Mouse (Mus musculus) lung, embryonic 14.5 days (tissue): Measurements from ENCODE around the gene Ms4a4b. TPM values are rescaled to one million over a fixed set of nuclear protein-coding genes. Genes with fewer than 3 reads are reported as not detected.
A peak's percentile ranks its signal among the peaks of the same experiment; 100 is the strongest.
"Not testable (repeated sequence)": the region's sequence is repeated elsewhere in the genome, so short reads cannot be mapped to it uniquely, and the experiment has no call there.

Experiments
- ATAC-seq: fragments of 200-750 bp; cut with Nextera tagmentation; 2 replicates; pipeline ENCODE4 v1.8.0; 2017; ENCODE audit warnings: mild to moderate bottlenecking, moderate TSS enrichment, moderate library complexity; ENCODE audit not compliant: insufficient read depth
- DNase-seq: peaks from one replicate; pipeline ENCODE4 v3.0.0-alpha.2; 2015
- H3K27ac ChIP-seq: fragments of 300-500 bp; sonication (generic); 2 replicates; pipeline ENCODE4 v1.5.1; 2014; ENCODE audit warnings: low read depth, mild to moderate bottlenecking, moderate library complexity
- H3K27me3 ChIP-seq: fragments of 300-500 bp; sonication (generic); 2 replicates; pipeline ENCODE4 v1.6.1; 2014; ENCODE audit warnings: low read length, control low read depth; ENCODE audit not compliant: insufficient read depth
- H3K36me3 ChIP-seq: fragments of 300-500 bp; sonication (generic); 2 replicates; pipeline ENCODE4 v1.6.1; 2014; ENCODE audit warnings: control low read depth; ENCODE audit not compliant: insufficient read depth
- H3K4me1 ChIP-seq: fragments of 300-500 bp; sonication (generic); 2 replicates; pipeline ENCODE4 v1.6.1; 2014; ENCODE audit warnings: antibody characterized with exemption, control low read depth; ENCODE audit not compliant: insufficient read depth
- H3K4me2 ChIP-seq: fragments of 300-500 bp; sonication (generic); 2 replicates; pipeline ENCODE4 v1.6.1; 2014; ENCODE audit warnings: mild to moderate bottlenecking
- H3K4me3 ChIP-seq: fragments of 300-500 bp; sonication (generic); 2 replicates; pipeline ENCODE4 v1.5.1; 2014; ENCODE audit warnings: low read depth, low read length
- H3K9ac ChIP-seq: fragments of 300-500 bp; sonication (generic); 2 replicates; pipeline ENCODE4 v1.6.1; 2014
- H3K9me3 ChIP-seq: fragments of 300-500 bp; sonication (generic); 2 replicates; pipeline ENCODE4 v1.6.1; 2016; ENCODE audit warnings: low read depth, low read length, control low read depth
- CTCF ChIP-seq: IDR thresholded peaks from 2 replicates; pipeline ENCODE4 v1.5.1; 2016; ENCODE audit warnings: antibody characterized with exemption, low read depth
- WGBS: fragments of 180-500 bp; shearing (Covaris S2); extraction: QIAGEN DNeasy Blood & Tissue Kit; methylation state at CpG from one replicate; pipeline ENCODE4 v1.1.7; 2014; 5-methylcytosine and 5-hydroxymethylcytosine counted together
- polyA plus RNA-seq: library from polyadenylated mRNA; unstranded; fragments of >200 nt; fragmentation: Nextera tagmentation; extraction: Ambion mirVana; gene quantifications from 2 replicates; pipeline ENCODE4 v1.2.1, GENCODE M21; 2014

The Ms4a4b gene
- 0.18 TPM in 1 of 2 replicates, not detected in the other for polyA plus RNA-seq

DNA sequence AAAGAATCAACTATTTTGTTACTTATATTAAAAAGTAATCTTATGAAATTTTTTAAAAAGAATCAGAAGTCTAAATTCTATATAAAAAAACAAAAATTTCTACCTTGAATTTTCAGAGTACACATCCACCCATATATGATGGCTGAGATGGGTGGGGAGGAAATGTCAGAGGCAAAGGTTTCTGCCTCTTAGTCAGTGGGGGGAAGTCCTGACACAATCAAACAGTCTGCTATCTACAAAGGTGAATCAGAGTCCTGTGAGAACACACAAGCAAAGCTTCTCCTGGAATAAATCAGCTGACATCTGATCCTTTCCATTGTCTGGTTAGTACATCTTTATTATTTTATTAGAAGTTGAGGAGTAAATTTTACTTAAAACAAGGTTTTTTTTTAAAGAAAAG is at the start of gene Ms4a4b:
Gene Ms4a4b, plus strand, starts transcription at position 216 of the 400 bp plus-strand sequence.
- Histone ChIP-seq H3K27me3 (no peaks in the 10 kb centered on the region), H3K4me2 (no peak within 1 kb of the TSS), H3K27ac (no peak within 1 kb of the TSS), H3K36me3 (no peaks in the 10 kb centered on the region), H3K9ac (no peak within 1 kb of the TSS), H3K4me1 (no peaks in the 10 kb centered on the region), H3K9me3 (no peaks in the 10 kb centered on the region), H3K4me3 (no peak within 1 kb of the TSS)
- DNase-seq, result no peak
- ATAC-seq, result no peak
- no peak for TF ChIP-seq CTCF

DNA sequence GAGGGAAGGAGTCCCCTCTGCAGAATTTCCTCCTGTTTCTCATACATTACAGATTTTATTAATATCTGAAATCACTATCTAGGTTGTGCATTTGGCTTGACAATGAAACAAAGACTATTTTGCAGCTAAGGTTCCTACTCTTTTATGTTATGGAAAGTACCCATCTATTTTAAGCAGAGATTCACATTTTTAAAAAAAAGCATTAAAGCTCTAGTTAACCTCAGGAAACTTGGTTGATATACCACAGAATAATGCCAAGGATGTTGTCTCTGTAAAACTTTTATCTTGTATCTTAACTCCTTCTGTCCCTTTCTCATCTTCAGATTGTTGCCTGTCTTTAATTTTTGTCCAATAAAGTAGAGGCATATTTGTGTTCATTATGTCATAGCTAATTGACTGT is 47.6 kb upstream of the Ms4a4b start:
- ATAC-seq (no peak), DNase-seq (no peak)
- H3K4me2 ChIP-seq, result no peak overlapping the region
- H3K27me3 ChIP-seq, result no peaks in the 10 kb centered on the region
- H3K4me1 ChIP-seq, result no peaks in the 10 kb centered on the region
- TF ChIP-seq CTCF, result no peak
- H3K36me3 ChIP-seq, result no peaks in the 10 kb centered on the region
- H3K9ac ChIP-seq, result no peak overlapping the region
- no peaks in the 10 kb centered on the region for H3K9me3 ChIP-seq
- H3K4me3 ChIP-seq, result no peak overlapping the region
- no peak overlapping the region for H3K27ac ChIP-seq

DNA sequence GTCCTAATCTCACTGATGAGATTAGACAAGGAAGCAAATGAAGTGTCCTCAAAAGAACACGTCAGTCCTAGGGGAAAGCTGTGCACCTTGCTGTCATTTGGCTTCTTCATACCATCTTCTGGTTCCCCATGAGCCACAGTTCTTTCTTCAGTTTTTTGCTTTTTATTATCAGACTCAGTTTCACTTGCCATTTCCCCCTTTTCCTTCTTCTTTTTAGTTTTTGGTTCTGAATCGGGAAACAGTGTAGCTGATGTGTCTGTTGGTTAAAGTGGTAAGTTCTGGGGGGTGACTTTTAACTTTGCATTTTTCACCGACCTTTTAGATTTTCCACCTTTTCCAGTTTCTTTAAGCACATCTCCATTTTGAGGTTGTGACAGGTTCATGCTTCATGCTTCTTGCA is 38.8 kb upstream of the Ms4a4b start, which contains the start of gene Ms4a4c:
Gene Ms4a4c, plus strand, starts transcription at position 244 of the 400 bp plus-strand sequence.
- TF ChIP-seq CTCF, result no peak
- DNase-seq (no peak), ATAC-seq (no peak)
- no peak within 1 kb of the TSS for H3K9ac ChIP-seq
- no peak within 1 kb of the TSS for H3K4me3 ChIP-seq
- no peaks in the 10 kb centered on the region for H3K4me1 ChIP-seq
- H3K27me3 ChIP-seq, result no peaks in the 10 kb centered on the region
- H3K36me3 ChIP-seq, result no peaks in the 10 kb centered on the region
- no peaks in the 10 kb centered on the region for H3K9me3 ChIP-seq
- H3K4me2 ChIP-seq, result no peak within 1 kb of the TSS
- H3K27ac ChIP-seq, result no peak within 1 kb of the TSS
- WGBS, result 83% methylated on average over 3 of the region's 3 CpGs

DNA sequence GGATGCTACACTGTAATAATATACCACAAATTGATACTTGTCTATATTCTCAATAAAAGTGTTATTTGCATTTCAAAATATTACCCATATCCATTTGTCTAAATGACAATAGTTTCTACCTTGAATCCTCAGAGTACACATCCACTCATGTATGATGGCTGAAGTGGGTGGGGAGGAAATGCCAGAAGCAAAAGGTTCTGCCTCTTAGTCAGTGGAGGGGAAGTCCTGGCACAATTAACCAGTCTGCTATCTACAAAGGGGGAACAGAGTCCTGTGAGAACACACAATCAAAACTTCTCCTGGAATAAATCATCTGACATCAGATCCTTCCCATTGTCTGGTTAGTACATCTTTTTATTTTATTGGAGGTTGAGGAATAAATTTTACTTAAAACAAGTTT is 35.9 kb upstream of the Ms4a4b start:
- TF ChIP-seq CTCF, result no peak
- Histone ChIP-seq H3K27me3 (no peaks in the 10 kb centered on the region), H3K36me3 (no peaks in the 10 kb centered on the region), H3K4me1 (no peaks in the 10 kb centered on the region), H3K27ac (no peak overlapping the region), H3K9ac (no peak overlapping the region), H3K9me3 (no peaks in the 10 kb centered on the region), H3K4me3 (no peak overlapping the region), H3K4me2 (no peak overlapping the region)
- no peak for DNase-seq
- no peak for ATAC-seq

DNA sequence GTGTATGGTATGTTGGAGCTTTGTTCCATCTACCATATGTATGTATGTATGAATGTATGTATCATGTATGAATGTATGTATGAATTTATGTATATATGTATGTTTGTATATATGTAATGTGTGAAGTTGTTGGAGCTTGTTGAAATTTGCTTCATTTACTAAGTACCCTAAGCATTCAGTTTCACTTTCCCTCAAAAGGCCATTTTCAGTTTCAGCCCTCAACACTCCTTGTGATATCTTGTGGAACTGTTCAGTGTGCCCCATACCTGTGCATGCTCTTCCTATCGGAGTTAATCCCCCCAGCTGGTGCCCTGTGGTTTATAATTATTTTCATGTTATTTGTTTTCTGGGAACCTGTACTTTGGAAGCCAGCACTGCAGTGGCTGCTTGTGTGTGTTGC is 34.8 kb upstream of the Ms4a4b start:
- H3K4me1 ChIP-seq, result no peaks in the 10 kb centered on the region
- no peak overlapping the region for H3K4me3 ChIP-seq
- 82% methylated on average over 1 of the region's 1 CpGs for WGBS
- H3K9me3 ChIP-seq, result no peaks in the 10 kb centered on the region
- no peaks in the 10 kb centered on the region for H3K36me3 ChIP-seq
- no peak overlapping the region for H3K9ac ChIP-seq
- no peaks in the 10 kb centered on the region for H3K27me3 ChIP-seq
- TF ChIP-seq CTCF, result no peak
- H3K27ac ChIP-seq, result no peak overlapping the region
- ATAC-seq (no peak), DNase-seq (no peak)
- no peak overlapping the region for H3K4me2 ChIP-seq

DNA sequence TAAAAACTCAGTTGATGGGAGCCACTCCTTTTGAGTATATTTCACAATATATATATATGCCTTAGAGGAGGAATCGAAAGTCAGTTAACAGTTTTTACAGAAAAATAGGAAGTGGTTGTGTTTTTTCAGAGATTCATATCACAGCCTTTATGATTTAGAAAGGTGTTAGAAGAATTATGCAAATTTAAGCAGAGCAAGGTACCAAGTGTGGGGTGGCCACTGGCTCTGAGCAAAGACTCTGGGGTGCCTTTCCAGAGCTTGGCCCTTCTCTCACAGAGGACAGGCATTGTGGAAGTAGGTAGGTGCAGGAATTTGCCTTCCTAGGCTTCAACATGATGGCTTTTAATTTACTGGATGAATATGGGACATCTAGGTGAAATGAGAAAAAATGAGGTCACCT is 31.7 kb upstream of the Ms4a4b start:
- no peak overlapping the region for H3K9ac ChIP-seq
- DNase-seq (no peak), ATAC-seq (no peak)
- H3K4me1 ChIP-seq, result no peaks in the 10 kb centered on the region
- H3K9me3 ChIP-seq, result no peaks in the 10 kb centered on the region
- WGBS, result 86% methylated on average over 1 of the region's 1 CpGs
- TF ChIP-seq CTCF, result no peak
- no peaks in the 10 kb centered on the region for H3K36me3 ChIP-seq
- H3K4me2 ChIP-seq, result no peak overlapping the region
- no peak overlapping the region for H3K27ac ChIP-seq
- H3K27me3 ChIP-seq, result no peaks in the 10 kb centered on the region
- no peak overlapping the region for H3K4me3 ChIP-seq

DNA sequence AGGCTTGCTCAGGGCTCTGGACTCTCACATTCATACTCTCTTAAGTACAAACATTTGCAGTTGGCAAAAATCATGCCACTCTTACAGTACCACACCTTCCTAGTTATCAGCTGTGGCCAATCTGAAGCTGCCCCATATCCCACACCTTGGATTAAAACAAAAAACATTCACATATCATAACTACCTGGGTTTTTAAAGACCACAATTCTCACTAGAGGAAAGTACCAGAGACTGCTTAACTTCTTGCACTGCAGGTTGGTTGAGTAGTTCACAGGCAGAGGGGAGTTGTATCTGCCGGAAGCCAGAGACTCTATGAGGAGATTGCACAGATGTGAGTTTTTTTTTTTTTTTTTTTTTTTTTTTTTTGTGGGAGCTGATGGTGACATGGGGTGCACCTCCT is 29.3 kb upstream of the Ms4a4b start:
- 86% methylated on average over 1 of the region's 1 CpGs for WGBS
- no peak overlapping the region for H3K4me2 ChIP-seq
- no peak overlapping the region for H3K27ac ChIP-seq
- no peak overlapping the region for H3K9ac ChIP-seq
- ATAC-seq (no peak), DNase-seq (no peak)
- no peaks in the 10 kb centered on the region for H3K4me1 ChIP-seq
- no peak overlapping the region for H3K4me3 ChIP-seq
- H3K36me3 ChIP-seq, result no peaks in the 10 kb centered on the region
- no peaks in the 10 kb centered on the region for H3K9me3 ChIP-seq
- TF ChIP-seq CTCF, result no peak
- H3K27me3 ChIP-seq, result no peaks in the 10 kb centered on the region

DNA sequence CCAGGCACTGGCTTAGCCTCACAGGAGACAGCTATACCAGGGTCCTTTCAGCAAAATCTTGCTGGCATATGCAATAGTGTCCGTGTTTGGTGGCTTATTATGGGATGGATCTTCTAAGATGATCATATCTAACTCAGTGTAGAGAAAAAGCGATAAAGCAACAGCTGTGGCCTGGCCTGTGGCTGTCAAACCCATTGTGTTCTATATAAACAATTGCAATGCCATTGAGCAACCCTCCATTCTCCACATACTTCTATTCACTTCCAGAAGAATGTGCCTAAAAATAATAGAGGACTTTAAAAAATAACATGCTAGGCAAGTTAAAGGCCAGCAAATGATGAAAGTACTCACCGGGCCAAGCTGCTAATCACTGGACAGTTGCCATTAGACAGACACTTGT is 27.8 kb upstream of the Ms4a4b start:
- Histone ChIP-seq H3K4me1 (no peaks in the 10 kb centered on the region), H3K9ac (no peak overlapping the region), H3K36me3 (no peaks in the 10 kb centered on the region), H3K27me3 (no peaks in the 10 kb centered on the region), H3K27ac (no peak overlapping the region), H3K4me2 (no peak overlapping the region), H3K4me3 (no peak overlapping the region), H3K9me3 (no peaks in the 10 kb centered on the region)
- TF ChIP-seq CTCF, result no peak
- ATAC-seq, result no peak
- peak; percentile 5 for DNase-seq
- WGBS, result 46% methylated on average over 3 of the region's 3 CpGs

DNA sequence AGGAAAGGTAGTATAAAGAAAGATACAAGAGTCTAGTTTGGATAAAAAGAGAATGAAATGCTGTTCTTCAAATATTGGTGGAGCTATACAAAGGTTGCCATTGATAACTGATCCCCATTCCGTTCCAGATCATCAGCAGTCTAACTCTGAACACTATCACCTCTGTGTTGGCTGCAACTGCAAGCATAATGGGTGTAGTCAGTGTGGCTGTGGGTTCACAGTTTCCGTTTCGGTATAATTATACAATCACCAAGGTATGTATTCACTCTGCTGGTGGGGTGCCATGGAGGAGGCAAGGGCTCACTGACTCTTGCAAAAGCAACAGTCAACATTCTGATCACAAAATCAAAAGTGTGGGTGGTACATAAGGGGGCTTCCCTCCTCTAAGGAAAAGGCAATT is 24.5 kb upstream of the Ms4a4b start:
- 62% methylated on average over 1 of the region's 3 CpGs for WGBS

DNA sequence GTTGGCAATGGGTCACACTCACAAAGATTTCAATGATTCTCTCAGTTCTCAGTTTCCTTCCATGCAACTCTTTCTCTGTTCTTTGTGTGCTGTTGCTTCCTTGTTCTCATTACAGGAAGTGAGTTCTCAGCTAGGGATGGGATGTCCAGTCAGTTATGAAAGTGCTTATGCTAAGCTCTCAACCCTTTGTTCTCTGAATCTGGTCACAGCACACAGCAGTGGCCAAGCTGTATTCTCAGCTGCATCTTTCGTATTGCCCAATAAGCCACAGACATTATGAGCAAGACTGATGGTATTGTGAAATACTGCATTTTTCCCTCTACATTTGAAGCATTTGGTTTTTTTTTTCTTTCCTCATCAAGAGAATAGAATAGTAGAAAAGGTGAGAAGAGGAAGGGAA is 12.1 kb upstream of the Ms4a4b start:
- not testable (repeated sequence) for H3K27ac ChIP-seq, H3K9me3 ChIP-seq, H3K4me2 ChIP-seq, H3K4me3 ChIP-seq, ATAC-seq, H3K4me1 ChIP-seq, H3K27me3 ChIP-seq, H3K9ac ChIP-seq, H3K36me3 ChIP-seq
- WGBS, result 79% methylated on average over 1 of the region's 1 CpGs
- DNase-seq, result peak; percentile 0

More for the DNA sequence above, 24.5 kb upstream of the Ms4a4b start:
- not testable (repeated sequence) for H3K4me3 ChIP-seq, H3K27ac ChIP-seq, DNase-seq, H3K4me1 ChIP-seq, H3K9ac ChIP-seq, H3K27me3 ChIP-seq, H3K4me2 ChIP-seq, ATAC-seq, H3K9me3 ChIP-seq, H3K36me3 ChIP-seq
